Comparison of ENCODE assay signal across 26 mouse cellular contexts in the genomic region with DNA sequence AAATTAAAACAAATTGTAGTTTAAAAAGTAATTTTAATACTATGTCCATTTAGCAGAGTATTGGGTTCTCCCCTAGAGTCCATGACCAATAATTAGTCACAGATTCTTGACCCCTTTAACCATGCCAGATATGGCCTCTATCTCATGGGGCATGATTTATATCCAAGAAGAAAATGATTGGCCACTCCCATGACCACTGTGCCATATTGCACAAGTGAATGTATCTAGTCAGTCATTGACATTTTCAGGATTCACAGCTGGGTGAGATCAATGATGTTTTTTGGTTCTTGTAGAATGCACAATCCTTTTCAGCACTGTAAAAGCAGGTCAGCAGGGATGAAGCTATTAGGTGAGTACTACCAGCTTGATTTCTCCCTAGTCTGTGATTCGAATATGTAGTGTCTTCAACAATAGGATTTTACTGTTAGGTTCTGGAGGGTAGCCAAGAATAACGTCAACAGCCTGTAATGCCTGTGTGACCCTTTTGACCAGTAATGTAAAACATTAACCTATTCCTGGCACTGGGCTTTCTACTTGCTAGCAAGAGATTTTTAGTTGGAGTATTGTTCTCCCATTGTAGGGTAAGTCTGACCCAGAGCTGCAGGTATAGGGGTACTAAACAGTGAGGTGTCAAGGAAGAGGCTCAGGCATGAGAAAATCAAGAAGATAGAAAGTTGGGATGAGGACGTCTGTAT. TPM values are rescaled to one million over a fixed set of nuclear protein-coding genes. Genes with fewer than 3 reads are reported as not detected.
A peak's percentile ranks its signal among the peaks of the same experiment; 100 is the strongest.
DNase-seq lines count a peak whose midpoint lies in the region; ATAC-seq and TF ChIP-seq lines count a peak whose summit lies in the region.
"Had no signal": no experiment of that assay in that cellular context is flagged by ENCODE, and none has a peak within 500 bp of the region (broad histone marks: within the 10 kb centered on the region; RNA-seq: fewer than 3 reads in every experiment).

No protein-coding gene starts in this region.

- H3K36me3 ChIP-seq in kidney, embryonic 14.5 days (ENCODE audit: control insufficient read depth, insufficient read depth, low read length): no peaks in the 10 kb centered on the region
- H3K36me3 ChIP-seq in limb, embryonic 14.5 days (ENCODE audit: control insufficient read depth, insufficient read depth, low read length): no peaks in the 10 kb centered on the region
- H3K36me3 ChIP-seq in limb, embryonic 10.5 days: no peaks in the 10 kb centered on the region
- no peaks in the 10 kb centered on the region for H3K36me3 ChIP-seq in lung, embryonic 14.5 days (ENCODE audit: insufficient read depth)
- H3K36me3 ChIP-seq: embryonic facial prominence, embryonic 13.5 days; forebrain, embryonic 12.5 days; heart, embryonic 15.5 days had no signal

- H3K27ac ChIP-seq in kidney, embryonic 14.5 days (ENCODE audit: low read depth, low read length): no peak overlapping the region
- H3K27ac ChIP-seq in limb, embryonic 14.5 days (replicated peaks; ENCODE audit: low read depth, low read length): no peak overlapping the region
- no peak overlapping the region for H3K27ac ChIP-seq in limb, embryonic 10.5 days
- H3K27ac ChIP-seq in lung, embryonic 14.5 days (ENCODE audit: low read depth): no peak overlapping the region
- H3K27ac ChIP-seq: embryonic facial prominence, embryonic 13.5 days; forebrain, embryonic 12.5 days; heart, adult 2 months; heart, embryonic 15.5 days had no signal

- WGBS in kidney, embryonic 14.5 days: 35% methylated on average over 3 of the region's 3 CpGs
- WGBS in limb, embryonic 14.5 days: 58% methylated on average over 3 of the region's 3 CpGs
- WGBS in limb, embryonic 10.5 days: 77% methylated on average over 3 of the region's 3 CpGs
- WGBS in lung, embryonic 14.5 days: 34% methylated on average over 3 of the region's 3 CpGs
- 36% methylated on average over 3 of the region's 3 CpGs for WGBS in lung, adult 2 months

- no peak for TF ChIP-seq CTCF in lung, embryonic 14.5 days (IDR thresholded peaks at IDR 0.05; ENCODE audit: low read depth)
- TF ChIP-seq CTCF in lung, adult 2 months (IDR thresholded peaks at IDR 0.05; ENCODE audit: insufficient read depth, low read length): no peak

- ATAC-seq in kidney, embryonic 14.5 days (ENCODE audit: low FRiP score, low TSS enrichment): no peak
- no peak for ATAC-seq in limb, embryonic 14.5 days (ENCODE audit: low FRiP score, low read depth)
- ATAC-seq in lung, embryonic 14.5 days (ENCODE audit: insufficient read depth): no peak
- ATAC-seq: activated CD4-positive, CD25-positive, alpha-beta regulatory T cell, adult 4 months; forebrain, embryonic 16.5 days; Patski had no signal

- peak; percentile 55 for DNase-seq in kidney, adult 9 months
- DNase-seq in limb, embryonic 14.5 days (ENCODE audit: low spot score): peak; percentile 3
- no peak for DNase-seq in limb, embryonic 10.5 days (ENCODE audit: low spot score)
- DNase-seq in lung, embryonic 14.5 days: peak; percentile 26
- DNase-seq in lung, adult 2 months: no peak
- DNase-seq in gastrocnemius, adult 18-20 months (ENCODE audit: low spot score): no peak
- DNase-seq: adrenal gland, postnatal 14 days; cerebellum, adult 18-20 months; cerebellum, adult 9-11 months; cerebellum, postnatal 36 days; gastrocnemius, postnatal 14 days; heart, adult 2 months; heart, postnatal 14 days had no signal

- no peak overlapping the region for H3K4me2 ChIP-seq in kidney, embryonic 14.5 days (replicated peaks; ENCODE audit: low read depth, low read length)
- H3K4me2 ChIP-seq in limb, embryonic 14.5 days (replicated peaks; ENCODE audit: low read depth, low read length, severe bottlenecking): no peak overlapping the region
- H3K4me2 ChIP-seq in lung, embryonic 14.5 days: no peak overlapping the region
- H3K4me2 ChIP-seq: embryonic facial prominence, embryonic 13.5 days; forebrain, embryonic 12.5 days; heart, embryonic 11.5 days; heart, embryonic 15.5 days had no signal

- no peak overlapping the region for H3K9ac ChIP-seq in kidney, embryonic 14.5 days (ENCODE audit: low read depth, low read length)
- no peak overlapping the region for H3K9ac ChIP-seq in limb, embryonic 14.5 days (ENCODE audit: low read depth, low read length, severe bottlenecking)
- H3K9ac ChIP-seq in lung, embryonic 14.5 days: no peak overlapping the region
- H3K9ac ChIP-seq: embryonic facial prominence, embryonic 13.5 days; forebrain, embryonic 12.5 days; heart, embryonic 15.5 days had no signal

- H3K27me3 ChIP-seq in kidney, embryonic 14.5 days (ENCODE audit: control insufficient read depth, insufficient read depth, low read length): no peaks in the 10 kb centered on the region
- no peaks in the 10 kb centered on the region for H3K27me3 ChIP-seq in limb, embryonic 14.5 days (ENCODE audit: control insufficient read depth, insufficient read depth, low read length)
- no peaks in the 10 kb centered on the region for H3K27me3 ChIP-seq in limb, embryonic 10.5 days (ENCODE audit: low read depth, poor library complexity, severe bottlenecking)
- H3K27me3 ChIP-seq in lung, embryonic 14.5 days (ENCODE audit: insufficient read depth, low read length): no peaks in the 10 kb centered on the region
- H3K27me3 ChIP-seq: embryonic facial prominence, embryonic 13.5 days; forebrain, embryonic 12.5 days; heart, embryonic 15.5 days had no signal

- H3K4me3 ChIP-seq in kidney, embryonic 14.5 days (ENCODE audit: low read length): no peak overlapping the region
- H3K4me3 ChIP-seq in limb, embryonic 14.5 days (replicated peaks; ENCODE audit: low read length): no peak overlapping the region
- H3K4me3 ChIP-seq in limb, embryonic 10.5 days: no peak overlapping the region
- H3K4me3 ChIP-seq in lung, embryonic 14.5 days (ENCODE audit: low read depth, low read length): no peak overlapping the region
- no peak overlapping the region for H3K4me3 ChIP-seq in lung, adult 2 months (replicated peaks; ENCODE audit: extremely low read depth, low read depth, low read length)
- H3K4me3 ChIP-seq: embryonic facial prominence, embryonic 13.5 days; forebrain, embryonic 12.5 days; heart, adult 2 months; heart, embryonic 15.5 days had no signal

- H3K4me1 ChIP-seq in kidney, embryonic 14.5 days (ENCODE audit: control insufficient read depth, insufficient read depth, low read length): no peaks in the 10 kb centered on the region
- H3K4me1 ChIP-seq in limb, embryonic 14.5 days (ENCODE audit: control insufficient read depth, insufficient read depth, low read length): no peaks in the 10 kb centered on the region
- no peaks in the 10 kb centered on the region for H3K4me1 ChIP-seq in limb, embryonic 10.5 days
- no peaks in the 10 kb centered on the region for H3K4me1 ChIP-seq in lung, embryonic 14.5 days (ENCODE audit: insufficient read depth)
- H3K4me1 ChIP-seq in lung, adult 2 months (ENCODE audit: control insufficient read depth, insufficient read depth, low read length): no peaks in the 10 kb centered on the region
- H3K4me1 ChIP-seq: embryonic facial prominence, embryonic 13.5 days; forebrain, embryonic 12.5 days; heart, embryonic 15.5 days had no signal

- no peaks in the 10 kb centered on the region for H3K9me3 ChIP-seq in kidney, embryonic 14.5 days (ENCODE audit: control insufficient read depth, low read length)
- no peaks in the 10 kb centered on the region for H3K9me3 ChIP-seq in limb, embryonic 14.5 days (ENCODE audit: control insufficient read depth, low read length)
- H3K9me3 ChIP-seq in limb, embryonic 10.5 days (replicated peaks): no peaks in the 10 kb centered on the region
- no peaks in the 10 kb centered on the region for H3K9me3 ChIP-seq in lung, embryonic 14.5 days (ENCODE audit: low read depth, low read length)
- H3K9me3 ChIP-seq: embryonic facial prominence, embryonic 13.5 days; forebrain, embryonic 12.5 days; heart, embryonic 15.5 days had no signal

- no peak for TF ChIP-seq POLR2A in limb, embryonic 14.5 days (IDR thresholded peaks at IDR 0.05; ENCODE audit: borderline replicate concordance, extremely low read depth, insufficient read depth, insufficient read length)
- TF ChIP-seq POLR2A in lung, adult 2 months (IDR thresholded peaks at IDR 0.05; ENCODE audit: borderline replicate concordance, extremely low read depth, low read depth, low read length): no peak

RNA-seq across cellular contexts. Expression of a gene that starts 8.0 kb away (rescaled TPM):
- 0.18 and 0.20 TPM in 2 replicates for polyA plus RNA-seq in kidney, embryonic 14.5 days (2014; fragmentation: Nextera tagmentation; extraction: Ambion mirVana)
- not detected in 2 replicates for polyA plus RNA-seq in limb, embryonic 14.5 days (2012; rRNA removed)
- polyA plus RNA-seq in limb, embryonic 14.5 days (2014; fragmentation: Nextera tagmentation; extraction: Ambion mirVana): 0.15 and 0.30 TPM in 2 replicates
- 0.06 TPM in 1 of 2 replicates, not detected in the other for polyA plus RNA-seq in limb, embryonic 10.5 days (2016; fragmentation: Nextera tagmentation; extraction: Ambion mirVana)
- 0.14 and 0.41 TPM in 2 replicates for polyA plus RNA-seq in lung, embryonic 14.5 days (2014; fragmentation: Nextera tagmentation; extraction: Ambion mirVana)
- polyA plus RNA-seq in lung, adult 2 months (2012; rRNA removed): not detected in 2 replicates
- not detected for total RNA-seq in gastrocnemius, adult 18-20 months (2021)
- total RNA-seq: adrenal gland, adult 18-20 months; adrenal gland, postnatal 14 days; CH12.LX; gastrocnemius, postnatal 14 days; heart, adult 2 months; heart, postnatal 14 days; hematopoietic stem cell, adult 5-6 weeks had no signal
- polyA plus RNA-seq: activated CD4-positive, CD25-positive, alpha-beta regulatory T cell, adult 4 months; frontal cortex, adult 2 months; gonadal fat pad, adult 2 months; heart, adult 2 months had no signal

RNA-seq across cellular contexts. Expression of a gene that starts 9.1 kb away (rescaled TPM):
- polyA plus RNA-seq in kidney, embryonic 14.5 days (2014; fragmentation: Nextera tagmentation; extraction: Ambion mirVana): 0.05 TPM in 1 of 2 replicates, not detected in the other
- not detected in 2 replicates for polyA plus RNA-seq in limb, embryonic 14.5 days (2012; rRNA removed)
- not detected in 2 replicates for polyA plus RNA-seq in limb, embryonic 14.5 days (2014; fragmentation: Nextera tagmentation; extraction: Ambion mirVana)
- not detected in 2 replicates for polyA plus RNA-seq in limb, embryonic 10.5 days (2016; fragmentation: Nextera tagmentation; extraction: Ambion mirVana)
- polyA plus RNA-seq in lung, embryonic 14.5 days (2014; fragmentation: Nextera tagmentation; extraction: Ambion mirVana): 0.09 TPM in 1 of 2 replicates, not detected in the other
- not detected in 2 replicates for polyA plus RNA-seq in lung, adult 2 months (2012; rRNA removed)
- not detected for total RNA-seq in gastrocnemius, adult 18-20 months (2021)
- total RNA-seq: adrenal gland, adult 18-20 months; adrenal gland, postnatal 14 days; CH12.LX; gastrocnemius, postnatal 14 days; heart, adult 2 months; heart, postnatal 14 days; hematopoietic stem cell, adult 5-6 weeks had no signal
- polyA plus RNA-seq: forebrain, embryonic 12.5 days; forebrain, embryonic 16.5 days; frontal cortex, adult 2 months; gonadal fat pad, adult 2 months; heart, adult 2 months; heart, embryonic 11.5 days; heart, embryonic 15.5 days had no signal

RNA-seq across cellular contexts. Expression of a gene that starts 19.6 kb away (rescaled TPM):
- 7.3 and 11.8 TPM in 2 replicates for polyA plus RNA-seq in kidney, embryonic 14.5 days (2014; fragmentation: Nextera tagmentation; extraction: Ambion mirVana)
- 12.9 and 16.2 TPM in 2 replicates for polyA plus RNA-seq in limb, embryonic 14.5 days (2012; rRNA removed)
- 8.8 and 10.0 TPM in 2 replicates for polyA plus RNA-seq in limb, embryonic 14.5 days (2014; fragmentation: Nextera tagmentation; extraction: Ambion mirVana)
- 6.8 and 9.6 TPM in 2 replicates for polyA plus RNA-seq in limb, embryonic 10.5 days (2016; fragmentation: Nextera tagmentation; extraction: Ambion mirVana)
- polyA plus RNA-seq in lung, embryonic 14.5 days (2014; fragmentation: Nextera tagmentation; extraction: Ambion mirVana): 10.1 and 10.5 TPM in 2 replicates
- 2.5 and 4.7 TPM in 2 replicates for polyA plus RNA-seq in lung, adult 2 months (2012; rRNA removed)
- 1 to 10 TPM; 6.2 to 6.3 TPM for total RNA-seq in gastrocnemius, adult 18-20 months (2021)

RNA-seq across cellular contexts. Expression of a gene that starts 31.0 kb away (rescaled TPM):
- not detected in 2 replicates for polyA plus RNA-seq in kidney, embryonic 14.5 days (2014; fragmentation: Nextera tagmentation; extraction: Ambion mirVana)
- polyA plus RNA-seq in limb, embryonic 14.5 days (2012; rRNA removed): not detected in 2 replicates
- not detected in 2 replicates for polyA plus RNA-seq in limb, embryonic 14.5 days (2014; fragmentation: Nextera tagmentation; extraction: Ambion mirVana)
- polyA plus RNA-seq in limb, embryonic 10.5 days (2016; fragmentation: Nextera tagmentation; extraction: Ambion mirVana): not detected in 2 replicates
- not detected in 2 replicates for polyA plus RNA-seq in lung, embryonic 14.5 days (2014; fragmentation: Nextera tagmentation; extraction: Ambion mirVana)
- not detected in 2 replicates for polyA plus RNA-seq in lung, adult 2 months (2012; rRNA removed)
- not detected for total RNA-seq in gastrocnemius, adult 18-20 months (2021)
- total RNA-seq: adrenal gland, adult 18-20 months; adrenal gland, postnatal 14 days; CH12.LX; gastrocnemius, postnatal 14 days; heart, adult 2 months; heart, postnatal 14 days; hematopoietic stem cell, adult 5-6 weeks had no signal
- polyA plus RNA-seq: activated CD4-positive, CD25-positive, alpha-beta regulatory T cell, adult 4 months; embryonic facial prominence, embryonic 13.5 days; forebrain, embryonic 12.5 days; forebrain, embryonic 16.5 days; frontal cortex, adult 2 months; gonadal fat pad, adult 2 months; heart, adult 2 months; heart, embryonic 11.5 days; heart, embryonic 15.5 days; Patski had no signal

RNA-seq across cellular contexts. Expression of a gene that starts 49.3 kb away (rescaled TPM):
- 4.7 and 7.2 TPM in 2 replicates for polyA plus RNA-seq in kidney, embryonic 14.5 days (2014; fragmentation: Nextera tagmentation; extraction: Ambion mirVana)
- polyA plus RNA-seq in limb, embryonic 14.5 days (2012; rRNA removed): 5.1 and 5.9 TPM in 2 replicates
- 6.1 and 6.8 TPM in 2 replicates for polyA plus RNA-seq in limb, embryonic 14.5 days (2014; fragmentation: Nextera tagmentation; extraction: Ambion mirVana)
- 3.6 and 5.0 TPM in 2 replicates for polyA plus RNA-seq in limb, embryonic 10.5 days (2016; fragmentation: Nextera tagmentation; extraction: Ambion mirVana)
- 6.6 and 7.6 TPM in 2 replicates for polyA plus RNA-seq in lung, embryonic 14.5 days (2014; fragmentation: Nextera tagmentation; extraction: Ambion mirVana)
- polyA plus RNA-seq in lung, adult 2 months (2012; rRNA removed): 3.0 and 5.0 TPM in 2 replicates
- total RNA-seq in gastrocnemius, adult 18-20 months (2021): 100 to 1,000 TPM; 144 to 150 TPM

Comparison
In these comparisons a context has a peak if more than half of its experiments do, and no peak if none do; other contexts are left out.
1. DNase-seq: peak in kidney, adult 9 months (single experiment), limb, embryonic 14.5 days (single experiment) and lung, embryonic 14.5 days (single experiment); none in limb, embryonic 10.5 days (single experiment), lung, adult 2 months (single experiment) and gastrocnemius, adult 18-20 months (single experiment).